Mouse (Mus musculus) bone marrow macrophage, adult 2 months (primary cell): ENCODE measurements around the gene Wars. TPM values are rescaled to one million over a fixed set of nuclear protein-coding genes. Genes with fewer than 3 reads are reported as not detected.

Experiments
- H3K27ac ChIP-seq: 2 replicates; pipeline ENCODE4 v1.5.1; 2012; ENCODE audit warnings: low read depth, low read length; ENCODE audit not compliant: insufficient read depth
- H3K4me1 ChIP-seq: 2 replicates; pipeline ENCODE4 v1.6.1; 2012; ENCODE audit warnings: low read length; ENCODE audit not compliant: control insufficient read depth, insufficient read depth
- H3K4me3 ChIP-seq: 2 replicates; pipeline ENCODE4 v1.5.1; 2012; ENCODE audit warnings: mild to moderate bottlenecking, low read length, moderate library complexity; ENCODE audit not compliant: insufficient read depth
- CTCF ChIP-seq: IDR thresholded peaks from 2 replicates; pipeline ENCODE4 v1.5.1; 2012; ENCODE audit warnings: low read depth, mild to moderate bottlenecking, low read length, moderate library complexity
- POLR2A ChIP-seq: IDR thresholded peaks from 2 replicates; pipeline ENCODE4 v1.6.1; 2012; ENCODE audit warnings: mild to moderate bottlenecking, low read depth, low read length, borderline replicate concordance
- polyA plus RNA-seq: library from polyadenylated mRNA; stranded (reverse); fragments of >200 nt; gene quantifications from 2 replicates; pipeline ENCODE4 v1.2.4, GENCODE M21; 2012; ENCODE audit not compliant: missing spikeins, insufficient read depth, insufficient read length

Wars gene
- polyA plus RNA-seq, 1 experiment: 24.8 TPM

DNA sequence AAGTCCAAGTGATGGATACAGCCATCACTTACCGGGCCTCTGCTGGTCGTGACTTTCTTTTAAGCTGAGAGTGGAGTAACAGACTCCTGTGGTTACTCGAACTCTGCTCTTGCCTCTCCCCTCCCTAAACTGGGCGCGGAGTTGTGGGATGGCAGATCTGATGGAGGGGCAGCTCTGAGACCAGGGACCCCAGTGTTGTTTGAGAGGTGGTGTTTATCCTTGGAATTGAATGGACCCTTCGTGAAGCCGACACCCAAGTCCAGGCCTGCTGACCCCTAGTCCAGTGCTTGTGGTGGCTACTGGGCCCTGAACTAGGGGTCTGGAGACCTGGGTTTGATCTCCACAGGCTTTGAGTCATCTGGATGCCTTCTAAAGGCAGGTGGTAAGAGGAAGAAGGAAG lies 57.3 kb downstream of the Wars start:
- Histone ChIP-seq H3K27ac (no peak overlapping the region), H3K4me1 (peaks cover 24% of the 10 kb centered on the region), H3K4me3 (peak overlapping the region; percentile 84)
- TF ChIP-seq CTCF (no peak), POLR2A (no peak)

- Histone ChIP-seq H3K4me1 (peaks cover 28% of the 10 kb centered on the region), H3K4me3 (peak within 1 kb of the TSS; percentile 84), H3K27ac (no peak within 1 kb of the TSS)
- TF ChIP-seq POLR2A (no peak), CTCF (no peak)
Observed at GRCm38 (mm10) chr12:108835840-108836409, 58.0 kb downstream of the Wars start, which contains the start of the genes Slc25a29 and Slc25a47. Slc25a29 (minus strand) TSS chr12:108835883. Slc25a47 (plus strand) TSS chr12:108836046.

DNA sequence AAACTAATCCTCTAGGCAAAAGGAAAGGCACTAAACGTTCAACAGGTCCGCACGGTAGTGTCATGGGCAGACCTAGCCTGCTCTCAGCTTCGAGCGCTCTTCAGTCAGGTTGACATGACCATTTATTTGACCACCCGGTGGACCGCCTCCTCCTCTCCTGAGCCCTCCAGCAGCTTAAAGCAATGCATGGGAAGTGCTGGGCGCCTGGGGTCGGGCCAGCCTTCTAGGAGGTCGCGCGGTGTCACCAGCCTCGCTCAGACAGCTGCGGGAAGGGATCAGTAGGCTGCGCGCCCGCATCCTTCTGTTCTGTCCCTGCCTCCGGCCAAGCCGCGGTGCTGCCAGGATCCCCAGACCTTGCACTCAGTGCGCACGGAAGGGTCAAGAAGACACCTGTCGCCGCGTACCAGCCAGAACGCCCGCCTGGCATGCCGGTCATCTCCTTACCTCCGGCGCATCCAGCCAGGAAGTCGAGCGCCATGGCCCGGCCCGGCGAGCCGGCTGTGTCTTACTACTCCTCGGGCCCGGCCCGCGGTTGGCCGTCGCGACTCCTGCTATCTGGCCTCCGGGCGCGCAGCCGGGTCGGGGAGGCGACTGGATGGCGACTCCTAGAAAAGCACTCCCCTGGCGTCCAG lies 58.6 kb downstream of the Wars start:
- TF ChIP-seq POLR2A (no peak), CTCF (no peak)
- Histone ChIP-seq H3K27ac (no peak overlapping the region), H3K4me1 (peaks cover 28% of the 10 kb centered on the region), H3K4me3 (peak overlapping the region; percentile 75)

DNA sequence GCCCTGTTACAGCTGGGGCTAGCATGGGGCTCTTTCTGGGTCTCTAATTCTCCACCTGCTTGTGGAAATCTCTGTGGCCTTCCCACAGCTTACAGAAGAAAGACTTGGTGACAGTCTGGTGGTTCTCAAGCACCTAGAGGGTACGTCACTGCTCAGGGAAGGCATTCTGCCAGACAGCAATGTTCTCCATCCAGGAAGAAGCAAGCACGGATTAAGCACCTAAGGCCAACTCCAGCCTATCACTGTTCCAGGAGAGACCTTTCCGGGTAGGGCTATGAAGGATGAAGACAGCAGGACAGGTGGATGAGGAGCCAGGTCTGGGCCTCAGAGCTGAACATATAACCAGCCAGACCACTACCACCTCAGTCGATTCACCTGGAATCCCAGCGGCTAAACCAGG lies 59.2 kb downstream of the Wars start:
- Histone ChIP-seq H3K27ac (no peak overlapping the region), H3K4me1 (peaks cover 28% of the 10 kb centered on the region), H3K4me3 (no peak overlapping the region)
- TF ChIP-seq CTCF (no peak), POLR2A (no peak)

DNA sequence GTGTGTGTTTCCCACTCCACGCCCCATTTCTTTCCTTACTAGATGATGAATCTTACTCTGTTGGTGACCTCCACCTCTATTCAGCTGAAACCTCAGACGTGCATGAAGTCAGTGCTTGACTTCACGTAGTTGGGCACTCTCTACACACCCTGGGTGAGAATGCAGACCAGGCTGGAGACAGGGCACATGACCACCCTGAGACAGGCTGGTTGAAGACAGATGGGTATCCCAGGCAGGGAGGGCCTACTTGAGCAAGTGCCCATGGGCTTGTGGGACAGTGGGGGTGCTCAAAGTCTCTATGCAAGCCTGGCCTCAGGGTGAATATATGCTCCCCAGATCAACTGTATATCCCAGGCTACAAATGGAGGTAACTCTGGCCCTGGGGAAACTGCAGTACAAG lies 59.6 kb downstream of the Wars start:
- Histone ChIP-seq H3K27ac (no peak overlapping the region), H3K4me3 (no peak overlapping the region), H3K4me1 (peaks cover 28% of the 10 kb centered on the region)
- TF ChIP-seq POLR2A: no peak
- TF ChIP-seq CTCF: no peak

DNA sequence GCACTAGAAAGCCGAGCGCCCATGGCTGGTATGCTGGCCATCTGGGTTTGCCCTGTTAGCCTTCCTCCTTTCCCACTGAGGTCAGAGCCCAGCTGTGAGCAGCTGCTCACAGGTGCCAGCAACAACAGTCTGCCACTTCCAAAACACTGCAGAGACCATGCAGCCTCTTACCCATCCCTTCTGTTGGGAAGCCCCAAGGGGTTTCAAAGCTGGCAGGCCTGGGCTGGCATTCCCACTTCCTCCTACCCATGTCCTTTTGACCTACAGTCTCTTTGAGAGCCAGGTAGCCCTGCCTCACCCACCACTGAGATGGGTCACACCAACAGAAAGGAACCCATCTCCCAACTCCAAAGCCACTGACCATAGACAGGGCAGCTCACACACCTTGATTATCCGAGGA lies 60.6 kb downstream of the Wars start:
- Histone ChIP-seq H3K27ac (no peak overlapping the region), H3K4me3 (no peak overlapping the region), H3K4me1 (peaks cover 28% of the 10 kb centered on the region)
- TF ChIP-seq POLR2A (no peak), CTCF (no peak)

DNA sequence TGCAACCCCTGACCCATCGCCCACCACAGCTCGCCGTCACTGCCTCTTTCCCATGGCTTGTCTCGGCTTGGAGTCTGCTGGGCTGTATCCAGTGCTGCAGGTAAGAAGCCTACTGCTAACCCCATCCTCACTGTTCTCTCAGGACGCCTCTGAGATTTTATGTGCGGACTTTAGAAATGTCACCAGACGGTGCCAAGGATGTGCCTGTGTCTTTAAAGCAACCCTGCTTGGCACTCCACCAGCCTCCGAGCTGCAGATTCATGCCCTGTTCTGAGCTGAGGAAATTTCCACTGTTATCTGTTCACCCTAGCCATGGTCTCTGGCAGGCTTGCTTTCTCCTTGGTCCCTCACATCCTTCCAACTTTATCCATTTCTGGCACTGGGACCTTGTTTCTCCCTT lies 61.1 kb downstream of the Wars start:
- no peak overlapping the region for H3K4me3 ChIP-seq
- peaks cover 28% of the 10 kb centered on the region for H3K4me1 ChIP-seq
- TF ChIP-seq POLR2A (no peak), CTCF (no peak)

GRCm38 (mm10) chr12:108831966-108832643 lies 61.9 kb downstream of the Wars start:
- no peak overlapping the region for H3K27ac ChIP-seq
- no peak for TF ChIP-seq CTCF
- no peak for TF ChIP-seq POLR2A
- H3K4me1 ChIP-seq: peaks cover 23% of the 10 kb centered on the region
- H3K4me3 ChIP-seq: no peak overlapping the region

More for the DNA sequence above, 61.1 kb downstream of the Wars start:
- no peak overlapping the region for H3K27ac ChIP-seq

- no peak overlapping the region for H3K27ac ChIP-seq
- TF ChIP-seq CTCF: no peak
- TF ChIP-seq POLR2A: no peak
- no peak overlapping the region for H3K4me3 ChIP-seq
- H3K4me1 ChIP-seq: peaks cover 16% of the 10 kb centered on the region
Observed at GRCm38 (mm10) chr12:108830358-108830757, 63.6 kb downstream of the Wars start.

DNA sequence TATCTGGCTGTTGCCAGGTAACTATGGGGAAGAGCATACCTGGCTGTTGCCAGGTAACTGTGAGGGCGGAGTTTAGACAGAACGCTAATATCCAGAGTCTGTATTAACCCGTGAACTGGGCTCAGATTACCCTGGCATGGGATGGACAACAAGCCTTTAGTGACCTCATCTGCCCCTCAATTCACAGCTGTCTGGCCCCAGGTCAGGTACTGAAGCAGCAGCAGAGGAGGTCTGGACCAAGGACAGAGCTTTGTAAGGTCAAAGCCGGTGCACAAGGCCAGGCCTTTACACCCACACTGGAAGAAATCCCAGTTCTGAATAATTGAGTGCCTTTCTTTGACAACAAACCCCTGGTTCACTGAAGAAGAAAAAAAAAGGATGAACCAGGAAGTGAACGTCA lies 64.3 kb downstream of the Wars start:
- Histone ChIP-seq H3K4me3 (no peak overlapping the region), H3K27ac (no peak overlapping the region), H3K4me1 (peaks cover 16% of the 10 kb centered on the region)
- no peak for TF ChIP-seq POLR2A
- no peak for TF ChIP-seq CTCF

DNA sequence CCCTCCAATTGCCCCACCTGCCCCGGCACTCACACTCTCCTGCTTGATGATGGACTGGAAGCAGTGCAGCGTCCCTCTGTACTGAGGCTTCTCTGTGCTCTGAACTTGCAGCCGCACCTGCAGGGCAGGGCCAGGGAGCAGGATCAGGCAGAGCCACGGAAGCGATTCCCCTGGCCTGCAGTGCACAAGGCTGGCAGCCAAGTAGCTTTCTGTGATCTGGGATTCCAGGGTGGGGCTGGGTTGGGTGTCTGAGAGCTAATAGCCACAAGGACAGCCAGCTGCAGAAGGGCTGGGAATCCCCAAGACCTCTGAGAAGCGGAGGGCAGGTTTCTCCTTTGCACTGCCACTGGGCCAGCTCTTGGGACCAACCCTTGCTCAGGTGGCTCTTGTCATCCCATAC lies 66.3 kb downstream of the Wars start:
- TF ChIP-seq POLR2A (no peak), CTCF (no peak)
- Histone ChIP-seq H3K4me3 (no peak overlapping the region), H3K27ac (no peak overlapping the region), H3K4me1 (peaks cover 13% of the 10 kb centered on the region)
